Mouse (Mus musculus): Measurements from ENCODE around the gene Sult2a8.
"Not testable (repeated sequence)": the region's sequence is repeated elsewhere in the genome, so short reads cannot be mapped to it uniquely, and the experiment has no call there.

Sult2a8 gene

DNA sequence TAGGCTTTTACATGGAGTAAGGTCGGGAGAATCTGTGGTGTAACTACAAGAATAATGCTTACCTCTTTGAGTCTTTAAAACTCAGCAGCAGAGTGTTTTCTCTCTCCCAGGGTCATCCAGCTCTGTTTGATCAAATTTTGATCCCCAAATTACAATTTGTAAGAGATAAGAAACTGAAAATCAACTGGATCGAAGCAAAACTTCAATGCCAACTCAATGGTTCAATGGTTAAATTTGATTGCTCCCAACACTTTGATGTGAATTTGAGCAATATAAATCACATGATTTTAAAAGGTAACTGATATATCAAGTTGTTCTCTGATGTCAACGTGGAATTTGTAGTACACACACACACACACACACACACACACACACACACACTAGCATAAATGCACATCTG lies at the start of gene Sult2a8:
Sult2a8 (minus strand) TSS at position 236 of the 400 bp plus-strand sequence.
- no peak for DNase-seq

DNA sequence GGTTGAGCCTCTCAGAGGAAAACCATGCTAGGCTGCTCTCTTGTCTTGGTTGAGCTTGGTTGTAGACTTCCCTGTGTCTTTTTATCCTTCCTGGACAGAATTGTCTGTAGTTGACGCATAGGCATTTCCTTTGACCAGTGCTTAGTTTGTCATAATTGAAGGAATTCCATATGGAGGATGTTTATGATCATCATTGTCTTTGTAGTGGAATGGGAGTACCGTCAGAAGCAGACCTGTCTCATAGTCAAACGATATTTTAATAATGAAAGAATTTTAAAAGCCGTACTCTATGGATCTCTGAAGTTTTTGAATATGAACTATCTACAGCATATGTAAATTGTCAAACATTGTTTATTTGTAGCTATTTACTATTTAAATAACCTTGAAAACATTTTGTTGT lies 47.6 kb upstream of the Sult2a8 start, which contains the start of gene Sult2a7:
Sult2a7 (minus strand) TSS at position 101 of the 400 bp plus-strand sequence.
- no peak for DNase-seq

GRCm38 (mm10) chr7:14492886-14493285 lies 46.3 kb upstream of the Sult2a8 start:
- no peak for DNase-seq

GRCm38 (mm10) chr7:14439581-14439980 lies 7.0 kb downstream of the Sult2a8 start:
- DNase-seq = no peak

DNA sequence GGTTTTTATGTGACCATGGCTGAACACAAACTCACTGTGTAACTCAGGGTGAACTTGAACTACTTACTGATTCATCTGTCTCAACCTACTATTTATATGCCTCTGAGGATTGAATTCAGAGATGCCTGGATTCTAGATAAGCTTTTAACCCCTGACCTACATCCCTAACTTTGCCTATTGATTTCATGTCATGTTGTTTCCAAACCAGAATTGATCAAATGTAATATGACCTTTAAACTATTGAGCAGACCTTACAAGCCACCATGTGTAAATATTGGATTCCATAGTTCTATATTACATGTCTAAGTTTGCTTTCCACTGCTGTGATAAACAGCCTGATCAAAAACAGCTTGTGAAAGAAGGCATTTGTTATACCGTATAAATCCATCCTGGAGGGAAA lies 8.1 kb downstream of the Sult2a8 start:
- DNase-seq = no peak

DNA sequence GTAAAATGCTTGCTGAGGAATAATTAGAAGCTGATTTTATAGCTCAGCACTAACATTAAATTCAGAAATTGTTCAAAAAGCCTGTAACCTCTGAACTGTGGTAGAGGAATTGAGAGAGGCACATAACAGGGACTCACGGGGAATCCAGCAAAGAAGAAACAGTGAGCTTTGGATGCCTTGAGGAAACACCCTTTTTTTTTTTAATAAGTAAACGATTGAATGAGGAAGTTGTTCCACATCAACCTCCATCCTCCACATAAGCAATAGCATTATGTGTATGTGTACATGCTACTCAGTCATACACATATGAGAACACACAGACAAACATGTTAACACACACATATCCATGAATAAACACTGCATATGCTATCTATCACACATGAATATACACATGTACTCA lies 8.5 kb downstream of the Sult2a8 start:
- no peak for DNase-seq

- DNase-seq = not testable (repeated sequence)
These were observed 47.2 kb downstream of the Sult2a8 start for GRCm38 (mm10) chr7:14399363-14399762.

DNA sequence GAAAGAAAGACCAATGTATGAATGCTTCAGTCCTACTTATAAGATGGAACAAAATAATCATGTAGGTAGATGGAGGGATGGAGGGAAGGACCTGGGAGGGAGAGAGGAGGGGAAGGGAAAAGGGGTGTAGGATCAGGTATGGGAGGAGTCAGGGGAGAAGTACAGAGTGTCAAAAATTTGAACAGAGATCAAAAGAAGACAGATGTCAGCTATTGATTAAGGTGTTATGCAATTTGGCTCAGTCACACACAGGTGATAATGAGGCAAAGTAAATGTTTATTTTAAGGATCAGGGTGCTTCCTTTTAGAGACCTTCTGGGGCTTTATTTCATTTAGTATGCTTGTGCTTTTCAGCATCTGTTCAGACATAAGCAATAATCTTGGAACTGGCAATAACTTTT lies 50.1 kb downstream of the Sult2a8 start:
- DNase-seq = no peak
